ENCODE assay signal across 16 mouse cellular contexts in the genomic region with DNA sequence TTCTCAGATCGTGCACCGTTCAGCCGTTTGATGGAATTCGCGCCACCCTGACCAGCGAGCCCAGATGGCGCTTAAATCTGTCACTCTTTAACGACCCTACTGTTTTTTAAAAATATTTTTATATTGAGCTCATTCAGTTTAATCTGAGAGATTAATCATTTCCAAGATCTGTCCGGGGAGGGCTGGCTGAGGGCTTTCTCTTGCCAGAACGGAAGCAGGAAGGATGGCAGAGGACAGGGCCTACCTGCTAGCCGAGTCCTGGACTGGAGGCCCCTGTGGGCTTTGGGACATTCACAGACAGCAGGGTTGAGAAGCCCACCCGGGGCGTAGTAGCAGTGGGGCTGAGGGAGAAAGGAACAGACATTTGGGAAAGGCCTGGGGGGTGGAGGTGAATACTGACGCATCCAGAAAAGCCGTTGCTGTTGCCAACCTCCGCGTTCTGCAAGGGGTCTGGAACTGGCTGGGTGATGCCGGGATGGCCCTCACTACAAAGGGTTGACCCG. TPM values are rescaled to one million over a fixed set of nuclear protein-coding genes. Genes with fewer than 3 reads are reported as not detected.
A peak's percentile ranks its signal among the peaks of the same experiment; 100 is the strongest.
DNase-seq lines count a peak whose midpoint lies in the region; ATAC-seq and TF ChIP-seq lines count a peak whose summit lies in the region.
"Had no signal": no experiment of that assay in that cellular context is flagged by ENCODE, and none has a peak within 500 bp of the region (broad histone marks: within the 10 kb centered on the region; RNA-seq: fewer than 3 reads in every experiment).

No protein-coding gene starts in this region.

- H3K27me3 ChIP-seq in midbrain, postnatal 0 days (ENCODE audit: insufficient read depth, low read length): peaks cover 44% of the 10 kb centered on the region
- peaks cover 52% of the 10 kb centered on the region for H3K27me3 ChIP-seq in midbrain, embryonic 14.5 days (ENCODE audit: control insufficient read depth, insufficient read depth, low read length)
- H3K27me3 ChIP-seq in kidney, embryonic 14.5 days (ENCODE audit: control insufficient read depth, insufficient read depth, low read length): peaks cover 30% of the 10 kb centered on the region; the same call in 1 of the 2 replicates
- peaks cover 16% of the 10 kb centered on the region for H3K27me3 ChIP-seq in limb, embryonic 10.5 days (ENCODE audit: low read depth, poor library complexity, severe bottlenecking)
- H3K27me3 ChIP-seq in lung, postnatal 0 days (replicated peaks; ENCODE audit: insufficient read depth, low read length): peaks cover 4% of the 10 kb centered on the region
- peaks cover 7% of the 10 kb centered on the region; the same call in 1 of the 2 replicates for H3K27me3 ChIP-seq in liver, embryonic 11.5 days (replicated peaks; ENCODE audit: control insufficient read depth, insufficient read depth, low read length)

- TF ChIP-seq EP300 in lung, postnatal 0 days (IDR thresholded peaks at IDR 0.05): no peak

- no peak overlapping the region for H3K4me3 ChIP-seq in midbrain, postnatal 0 days (ENCODE audit: low read depth, low read length)
- H3K4me3 ChIP-seq in midbrain, embryonic 14.5 days (replicated peaks; ENCODE audit: low read depth, low read length): no peak overlapping the region
- H3K4me3 ChIP-seq in kidney, embryonic 14.5 days (ENCODE audit: low read length): no peak overlapping the region
- no peak overlapping the region for H3K4me3 ChIP-seq in limb, embryonic 10.5 days
- H3K4me3 ChIP-seq in lung, postnatal 0 days (ENCODE audit: low read depth, low read length): no peak overlapping the region
- H3K4me3 ChIP-seq in liver, embryonic 11.5 days (ENCODE audit: low read depth, low read length): no peak overlapping the region
- H3K4me3 ChIP-seq: embryonic facial prominence, embryonic 15.5 days; forebrain, embryonic 12.5 days; heart, embryonic 15.5 days; hindbrain, embryonic 15.5 days; midbrain, embryonic 13.5 days had no signal

- no peak overlapping the region for H3K9ac ChIP-seq in midbrain, postnatal 0 days (replicated peaks; ENCODE audit: low read length, poor library complexity, severe bottlenecking)
- H3K9ac ChIP-seq in midbrain, embryonic 14.5 days (replicated peaks; ENCODE audit: low read length): no peak overlapping the region
- H3K9ac ChIP-seq in kidney, embryonic 14.5 days (ENCODE audit: low read depth, low read length): no peak overlapping the region
- no peak overlapping the region for H3K9ac ChIP-seq in lung, postnatal 0 days (replicated peaks; ENCODE audit: low read depth)
- H3K9ac ChIP-seq in liver, embryonic 11.5 days (ENCODE audit: low read depth, low read length): no peak overlapping the region
- H3K9ac ChIP-seq: embryonic facial prominence, embryonic 15.5 days; forebrain, embryonic 12.5 days; heart, embryonic 15.5 days; hindbrain, embryonic 15.5 days; liver, postnatal 0 days; midbrain, embryonic 13.5 days had no signal

- 90% methylated on average over 19 of the region's 19 CpGs for WGBS in midbrain, postnatal 0 days
- WGBS in midbrain, embryonic 14.5 days: 86% methylated on average over 19 of the region's 19 CpGs
- 56% methylated on average over 19 of the region's 19 CpGs for WGBS in kidney, embryonic 14.5 days
- WGBS in limb, embryonic 10.5 days: 88% methylated on average over 19 of the region's 19 CpGs
- WGBS in lung, postnatal 0 days: 72% methylated on average over 19 of the region's 19 CpGs
- WGBS in liver, embryonic 11.5 days: 84% methylated on average over 19 of the region's 19 CpGs

- H3K4me1 ChIP-seq in midbrain, postnatal 0 days (ENCODE audit: insufficient read depth, low read length): no peaks in the 10 kb centered on the region
- H3K4me1 ChIP-seq in midbrain, embryonic 14.5 days (ENCODE audit: control insufficient read depth, insufficient read depth, low read length): no peaks in the 10 kb centered on the region
- no peaks in the 10 kb centered on the region for H3K4me1 ChIP-seq in kidney, embryonic 14.5 days (ENCODE audit: control insufficient read depth, insufficient read depth, low read length)
- peaks cover 24% of the 10 kb centered on the region for H3K4me1 ChIP-seq in limb, embryonic 10.5 days
- H3K4me1 ChIP-seq in lung, postnatal 0 days (ENCODE audit: insufficient read depth, low read depth, low read length): no peaks in the 10 kb centered on the region
- no peaks in the 10 kb centered on the region for H3K4me1 ChIP-seq in liver, embryonic 11.5 days (replicated peaks; ENCODE audit: control insufficient read depth, insufficient read depth, low read length)
- H3K4me1 ChIP-seq: embryonic facial prominence, embryonic 15.5 days; heart, embryonic 15.5 days; hindbrain, embryonic 15.5 days had no signal

- no peak overlapping the region for H3K27ac ChIP-seq in midbrain, postnatal 0 days (ENCODE audit: low read depth, low read length)
- H3K27ac ChIP-seq in midbrain, embryonic 14.5 days (replicated peaks; ENCODE audit: low read depth, low read length): no peak overlapping the region
- H3K27ac ChIP-seq in kidney, embryonic 14.5 days (ENCODE audit: low read depth, low read length): no peak overlapping the region
- H3K27ac ChIP-seq in limb, embryonic 10.5 days: peak overlapping the region; percentile 42; the same call in 1 of the 2 replicates
- H3K27ac ChIP-seq in lung, postnatal 0 days (ENCODE audit: low read length): no peak overlapping the region
- no peak overlapping the region for H3K27ac ChIP-seq in liver, embryonic 11.5 days (ENCODE audit: low read depth, low read length)
- H3K27ac ChIP-seq: embryonic facial prominence, embryonic 15.5 days; forebrain, embryonic 12.5 days; heart, embryonic 15.5 days; hindbrain, embryonic 15.5 days; midbrain, embryonic 13.5 days had no signal

- no peaks in the 10 kb centered on the region for H3K9me3 ChIP-seq in midbrain, postnatal 0 days (ENCODE audit: low read length)
- H3K9me3 ChIP-seq in midbrain, embryonic 14.5 days (ENCODE audit: control insufficient read depth, low read length): no peaks in the 10 kb centered on the region
- H3K9me3 ChIP-seq in kidney, embryonic 14.5 days (ENCODE audit: control insufficient read depth, low read length): no peaks in the 10 kb centered on the region
- no peaks in the 10 kb centered on the region for H3K9me3 ChIP-seq in limb, embryonic 10.5 days (replicated peaks)
- no peaks in the 10 kb centered on the region for H3K9me3 ChIP-seq in lung, postnatal 0 days (ENCODE audit: low read length)
- no peaks in the 10 kb centered on the region for H3K9me3 ChIP-seq in liver, embryonic 11.5 days (ENCODE audit: control insufficient read depth, low read length)
- H3K9me3 ChIP-seq: embryonic facial prominence, embryonic 15.5 days; forebrain, embryonic 12.5 days; heart, embryonic 15.5 days; hindbrain, embryonic 15.5 days; midbrain, embryonic 13.5 days had no signal

- H3K36me3 ChIP-seq in midbrain, postnatal 0 days (ENCODE audit: insufficient read depth, low read length): no peaks in the 10 kb centered on the region
- no peaks in the 10 kb centered on the region for H3K36me3 ChIP-seq in midbrain, embryonic 14.5 days (ENCODE audit: control insufficient read depth, insufficient read depth, low read length)
- H3K36me3 ChIP-seq in kidney, embryonic 14.5 days (ENCODE audit: control insufficient read depth, insufficient read depth, low read length): no peaks in the 10 kb centered on the region
- H3K36me3 ChIP-seq in limb, embryonic 10.5 days: no peaks in the 10 kb centered on the region
- H3K36me3 ChIP-seq in lung, postnatal 0 days (ENCODE audit: insufficient read depth, low read length): no peaks in the 10 kb centered on the region
- no peaks in the 10 kb centered on the region for H3K36me3 ChIP-seq in liver, embryonic 11.5 days (ENCODE audit: control insufficient read depth, insufficient read depth, low read length)
- H3K36me3 ChIP-seq: embryonic facial prominence, embryonic 15.5 days; forebrain, embryonic 12.5 days; heart, embryonic 15.5 days; hindbrain, embryonic 15.5 days; midbrain, embryonic 13.5 days had no signal

- TF ChIP-seq CTCF in midbrain, postnatal 0 days (IDR thresholded peaks at IDR 0.05): no peak
- TF ChIP-seq CTCF in lung, postnatal 0 days (IDR thresholded peaks at IDR 0.05): no peak

- DNase-seq in midbrain, postnatal 0 days (ENCODE audit: low spot score): peak; percentile 49
- DNase-seq in midbrain, embryonic 14.5 days: no peak
- DNase-seq in cerebellum, postnatal 10 days: peak; percentile 80 to 82
- DNase-seq in limb, embryonic 10.5 days (ENCODE audit: low spot score): no peak
- DNase-seq in lung, postnatal 0 days (ENCODE audit: low spot score): no peak
- no peak for DNase-seq in liver, embryonic 11.5 days (ENCODE audit: low spot score)
- DNase-seq in layer of hippocampus, adult 9-10 months (ENCODE audit: low spot score): no peak
- DNase-seq: heart, adult 11 months; liver, postnatal 0 days; lung, postnatal 36 days had no signal

- H3K4me2 ChIP-seq in midbrain, postnatal 0 days (ENCODE audit: low read depth, low read length, poor library complexity, severe bottlenecking): no peak overlapping the region
- H3K4me2 ChIP-seq in midbrain, embryonic 14.5 days (ENCODE audit: low read length): no peak overlapping the region
- H3K4me2 ChIP-seq in kidney, embryonic 14.5 days (replicated peaks; ENCODE audit: low read depth, low read length): no peak overlapping the region
- no peak overlapping the region for H3K4me2 ChIP-seq in lung, postnatal 0 days (replicated peaks; ENCODE audit: low read depth, low read length)
- no peak overlapping the region for H3K4me2 ChIP-seq in liver, embryonic 11.5 days
- H3K4me2 ChIP-seq: embryonic facial prominence, embryonic 15.5 days; forebrain, embryonic 12.5 days; heart, embryonic 15.5 days; hindbrain, embryonic 15.5 days; midbrain, embryonic 13.5 days had no signal

- ATAC-seq in midbrain, postnatal 0 days (ENCODE audit: low FRiP score): no peak
- ATAC-seq in midbrain, embryonic 14.5 days (ENCODE audit: low FRiP score, low TSS enrichment): no peak
- peak; percentile 53 for ATAC-seq in kidney, embryonic 14.5 days (ENCODE audit: low FRiP score, low TSS enrichment)
- ATAC-seq in lung, postnatal 0 days: no peak
- ATAC-seq in liver, embryonic 11.5 days (replicated peaks; ENCODE audit: low FRiP score): no peak
- ATAC-seq: liver, postnatal 0 days; midbrain, embryonic 13.5 days had no signal

RNA-seq across cellular contexts. Expression of gene Clybl, which starts 51.8 kb away (rescaled TPM):
- 8.7 and 13.3 TPM in 2 replicates for total RNA-seq in midbrain, postnatal 0 days (2014; rRNA removed)
- polyA plus RNA-seq in midbrain, postnatal 0 days (2015; fragmentation: Nextera tagmentation; extraction: Ambion mirVana): 21.1 and 21.6 TPM in 2 replicates
- 12.8 and 17.2 TPM in 2 replicates for polyA plus RNA-seq in midbrain, embryonic 14.5 days (2014; fragmentation: Nextera tagmentation; extraction: Ambion mirVana)
- 29.0 and 30.3 TPM in 2 replicates for polyA plus RNA-seq in kidney, embryonic 14.5 days (2014; fragmentation: Nextera tagmentation; extraction: Ambion mirVana)
- polyA plus RNA-seq in limb, embryonic 10.5 days (2016; fragmentation: Nextera tagmentation; extraction: Ambion mirVana): 25.1 and 26.7 TPM in 2 replicates
- 8.7 and 9.2 TPM in 2 replicates for polyA plus RNA-seq in lung, postnatal 0 days (2015; fragmentation: Nextera tagmentation; extraction: Ambion mirVana)
- polyA plus RNA-seq in liver, embryonic 11.5 days (2014; fragmentation: Nextera tagmentation; extraction: Ambion mirVana): 44.4 and 48.3 TPM in 2 replicates

Comparison
In these comparisons a context has a peak if more than half of its experiments do, and no peak if none do; other contexts are left out.
1. DNase-seq: peak in midbrain, postnatal 0 days (single experiment) and cerebellum, postnatal 10 days (2 of 2); none in midbrain, embryonic 14.5 days (single experiment), limb, embryonic 10.5 days (single experiment), lung, postnatal 0 days (single experiment), liver, embryonic 11.5 days (single experiment) and layer of hippocampus, adult 9-10 months (single experiment).